Mouse (Mus musculus): ENCODE measurements around the gene Nradd. TPM values are rescaled to one million over a fixed set of nuclear protein-coding genes. Genes with fewer than 3 reads are reported as not detected.

The Nradd gene
- total RNA-seq (2015) (2.0 and 4.3 TPM in 2 replicates), total RNA-seq (2017) (1.9 and 2.2 TPM in 2 replicates)

DNA sequence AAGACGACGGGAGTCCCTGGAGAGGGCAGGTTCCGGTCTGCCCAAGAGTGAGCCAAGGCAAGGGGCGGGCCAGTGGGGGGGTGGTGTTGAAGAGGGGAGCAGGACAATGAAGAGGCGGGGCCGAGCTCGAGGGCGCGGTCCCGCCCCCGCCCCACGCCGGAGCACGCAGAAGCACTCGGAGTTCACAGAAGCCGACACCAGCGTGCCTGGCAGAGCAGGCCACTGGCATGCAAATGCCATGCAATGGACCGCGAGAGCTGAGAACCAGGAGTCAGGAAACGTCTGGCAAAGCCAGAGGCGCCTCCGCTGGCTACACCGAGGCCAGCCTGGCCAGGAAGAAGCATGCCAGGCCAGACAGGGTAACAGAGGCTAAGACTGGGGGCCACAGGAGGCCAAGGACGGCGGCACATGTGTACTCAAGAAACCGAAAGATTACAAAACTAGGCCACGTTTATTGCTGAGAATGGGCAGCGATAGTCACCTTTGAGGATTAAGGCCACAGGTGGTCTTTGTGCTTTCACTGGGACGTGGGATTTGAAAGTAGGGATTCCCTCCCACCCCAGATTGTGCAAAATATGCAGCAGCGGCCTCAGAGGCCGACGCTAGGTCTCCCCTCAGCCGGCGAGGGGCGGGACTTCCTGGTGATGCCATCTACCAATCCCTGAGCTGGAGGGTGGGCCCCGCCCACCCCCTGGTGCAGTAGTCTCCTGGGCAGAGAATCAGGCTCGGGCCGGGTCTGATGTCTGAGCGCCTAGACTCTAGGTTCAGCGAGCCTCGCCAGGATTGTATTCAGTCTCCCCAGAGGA lies at the start of gene Nradd:
TSS of gene Nradd (minus strand) at position 92 of the 806 bp plus-strand sequence.
- peak; percentile 78 for ATAC-seq (replicated peaks; ENCODE audit: poor library complexity)

DNA sequence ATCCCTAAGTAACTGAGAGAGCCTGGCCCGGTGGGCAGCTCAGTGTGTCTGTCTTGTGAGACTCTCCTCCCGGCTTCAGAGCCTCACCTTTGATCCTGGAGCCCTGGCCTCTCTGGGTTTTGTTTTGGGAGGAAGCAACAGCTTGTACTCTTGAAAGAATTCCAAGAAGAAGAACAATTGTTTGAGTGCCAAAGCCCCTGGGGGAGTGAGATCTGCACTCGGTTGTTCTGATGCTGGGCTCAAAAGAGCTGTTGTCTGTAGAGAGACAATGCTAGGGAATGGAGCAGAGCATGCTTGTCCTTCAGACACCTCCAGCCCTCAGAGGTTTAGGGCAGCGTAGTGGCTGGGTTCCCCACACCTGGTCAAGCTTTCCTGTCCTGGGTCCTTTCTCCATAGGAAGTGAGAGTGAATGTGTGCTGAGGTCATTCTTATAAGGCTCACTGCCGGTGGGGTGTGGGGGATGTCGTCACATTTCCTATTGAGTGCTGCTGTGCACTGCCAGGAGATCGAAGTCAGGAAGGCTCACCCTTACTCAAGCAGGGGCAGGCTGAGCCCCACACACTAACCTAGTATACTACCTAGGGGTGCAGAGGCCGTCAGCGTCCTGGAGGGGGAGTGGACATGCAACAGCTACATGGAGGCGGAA lies 49.0 kb upstream of the Nradd start:
- peak; percentile 8; the same call in 1 of the 2 replicates for ATAC-seq (replicated peaks; ENCODE audit: poor library complexity)

DNA sequence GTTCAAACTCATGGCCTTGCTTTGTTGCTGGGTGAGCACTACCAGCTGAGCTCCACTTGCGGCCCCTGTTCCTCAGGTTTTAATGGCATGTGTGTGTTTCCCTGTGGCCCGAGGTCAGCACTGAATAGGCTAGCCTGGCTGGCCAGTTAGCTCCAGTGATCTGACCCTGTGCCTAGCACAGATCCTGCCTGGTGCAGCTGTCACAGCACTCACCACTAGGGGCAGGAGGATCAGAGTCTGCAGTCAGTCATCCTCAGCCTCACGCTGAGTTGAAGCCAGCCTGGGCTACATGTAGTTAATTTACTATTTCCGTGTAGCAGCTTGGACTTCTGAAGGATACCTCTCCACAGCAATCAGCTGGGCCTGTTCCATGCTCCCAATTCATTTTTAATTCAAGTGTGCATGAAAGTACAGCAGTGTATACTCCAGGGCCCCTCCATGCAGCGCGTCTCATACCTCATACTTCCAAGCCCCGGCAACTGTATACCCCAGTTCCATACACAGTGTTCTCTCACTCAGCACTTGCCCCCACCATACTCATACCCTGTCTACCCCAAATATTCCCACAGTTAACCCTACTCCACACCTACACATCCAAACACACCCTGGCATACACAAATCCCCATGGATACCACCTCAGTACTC lies 48.3 kb upstream of the Nradd start:
- ATAC-seq (replicated peaks; ENCODE audit: poor library complexity), result peak; percentile 20; the same call in 1 of the 2 replicates

GRCm38 (mm10) chr9:110669785-110670184 lies 45.5 kb upstream of the Nradd start:
- 0 out of 2 replicates have a peak, but pooled peaks have one; percentile 10 for ATAC-seq (replicated peaks; ENCODE audit: poor library complexity)

DNA sequence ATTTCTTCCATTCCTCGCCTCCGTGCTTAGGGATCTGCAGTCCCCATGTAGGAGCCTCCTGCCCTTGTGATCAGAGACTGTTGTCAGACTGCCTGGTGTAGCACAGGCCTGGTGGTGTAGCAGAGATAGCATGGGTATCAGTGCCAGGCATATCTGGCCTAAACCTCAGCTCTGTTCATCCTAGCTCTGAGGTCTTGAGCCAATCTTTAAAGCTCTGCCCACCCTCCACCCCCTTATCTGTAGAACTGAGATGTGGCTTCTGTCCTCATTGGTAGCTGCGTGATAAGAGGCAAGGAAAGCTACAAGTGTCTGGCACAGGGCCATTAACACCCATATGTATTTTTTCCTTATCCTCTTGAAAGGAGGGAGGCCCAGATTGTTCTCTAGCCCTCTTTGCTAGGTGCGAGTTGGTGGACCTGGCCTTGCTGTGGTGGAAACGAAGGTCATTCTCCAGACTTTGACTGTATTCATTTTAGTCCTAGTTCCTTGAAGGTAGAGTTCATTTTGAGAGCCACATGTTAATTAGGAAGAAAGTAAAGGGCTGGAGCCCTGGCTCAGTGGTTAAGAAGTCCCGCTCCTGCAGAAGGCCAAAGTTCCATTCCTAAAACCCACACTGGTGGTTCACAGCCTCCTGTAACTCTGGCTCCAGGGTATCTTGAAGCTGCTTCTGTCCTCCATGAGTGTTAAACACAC lies 44.5 kb upstream of the Nradd start:
- peak; percentile 67 for ATAC-seq (replicated peaks; ENCODE audit: poor library complexity)

- ATAC-seq (replicated peaks; ENCODE audit: poor library complexity), result no peak
Measured at GRCm38 (mm10) chr9:110667219-110667836, 43.1 kb upstream of the Nradd start.

DNA sequence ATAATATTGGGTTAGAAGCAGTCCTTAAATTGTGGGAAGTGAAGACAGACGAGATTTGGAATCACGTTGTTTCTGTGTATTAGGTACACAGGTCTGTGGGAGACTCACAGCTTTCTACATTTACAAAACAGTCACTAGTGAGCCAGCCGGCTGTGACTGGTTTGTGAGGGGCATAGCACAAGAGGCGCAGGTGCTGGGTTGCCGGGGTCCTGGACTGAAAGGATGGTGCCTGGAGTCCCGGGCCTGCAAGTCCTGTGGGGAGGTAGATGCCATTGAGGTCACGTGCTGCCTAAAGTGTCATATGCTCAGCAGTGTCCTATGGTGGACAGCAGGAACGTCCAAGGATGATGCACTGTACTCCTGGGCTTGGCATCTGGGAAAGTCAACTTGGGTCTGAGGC lies 42.1 kb upstream of the Nradd start:
- no peak for ATAC-seq (replicated peaks; ENCODE audit: poor library complexity)

DNA sequence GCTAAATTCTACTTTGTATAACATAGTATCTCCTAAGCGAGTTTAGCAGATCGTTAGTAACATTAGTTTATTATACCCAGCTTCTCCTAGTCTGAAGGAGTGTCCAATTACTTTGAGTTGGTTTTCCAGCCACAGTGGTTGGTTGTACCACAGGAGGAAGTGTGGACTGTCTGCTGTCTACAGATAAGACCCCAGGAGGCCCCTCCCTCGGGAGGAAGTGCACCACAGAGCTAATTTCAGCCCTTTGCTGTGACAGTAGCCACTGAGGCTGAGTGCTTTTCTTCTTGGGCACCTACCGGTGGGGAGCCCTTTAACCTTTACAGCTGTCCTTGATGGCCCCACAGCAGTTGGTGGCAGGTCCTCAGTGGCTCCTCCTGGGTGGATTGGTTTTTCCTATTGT lies 41.7 kb upstream of the Nradd start:
- ATAC-seq (replicated peaks; ENCODE audit: poor library complexity), result peak; percentile 75

- ATAC-seq (replicated peaks; ENCODE audit: poor library complexity), result peak; percentile 40
Measured at GRCm38 (mm10) chr9:110662844-110663243, 38.6 kb upstream of the Nradd start.

- no peak for ATAC-seq (replicated peaks; ENCODE audit: poor library complexity)
Measured at GRCm38 (mm10) chr9:110660856-110661612, 36.8 kb upstream of the Nradd start.

- no peak for ATAC-seq (replicated peaks; ENCODE audit: poor library complexity)
Measured at GRCm38 (mm10) chr9:110660208-110660607, 36.0 kb upstream of the Nradd start.

- ATAC-seq (replicated peaks; ENCODE audit: poor library complexity), result no peak
Measured at GRCm38 (mm10) chr9:110659521-110659920, 35.3 kb upstream of the Nradd start.

DNA sequence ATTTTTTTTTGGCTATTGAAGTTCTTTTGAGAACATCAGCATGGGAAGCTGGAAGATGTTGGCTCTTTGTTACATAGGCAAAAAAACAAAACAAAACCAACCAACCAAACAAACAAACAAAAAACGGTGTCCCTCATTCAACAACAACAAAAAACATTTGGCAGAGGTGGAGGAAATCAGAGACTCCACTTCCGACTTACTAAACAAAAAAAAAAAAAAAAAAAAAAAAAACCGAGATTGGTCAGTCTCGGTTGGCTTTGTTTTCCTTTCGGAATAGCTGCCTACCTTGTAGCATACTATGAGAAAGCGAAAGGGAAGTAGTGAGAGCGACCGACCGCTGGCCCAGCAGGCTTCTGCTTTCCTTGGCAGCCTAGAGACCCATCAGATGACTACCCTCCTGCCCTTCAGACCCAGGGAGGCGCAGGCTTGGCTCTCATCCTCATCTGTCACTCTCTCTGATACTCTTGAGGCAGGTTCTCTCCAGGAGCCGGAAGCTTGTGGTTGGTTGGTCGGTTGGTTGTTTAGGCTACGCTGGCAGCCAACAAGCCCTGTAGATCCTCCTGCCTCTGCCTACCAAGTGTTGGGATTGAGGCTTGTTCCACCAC lies 33.3 kb upstream of the Nradd start:
- ATAC-seq (replicated peaks; ENCODE audit: poor library complexity), result peak; percentile 36

- ATAC-seq (replicated peaks; ENCODE audit: poor library complexity), result peak; percentile 63
Measured at GRCm38 (mm10) chr9:110656249-110657221, 32.3 kb upstream of the Nradd start, which contains the start of gene Ccdc12. Gene Ccdc12, plus strand, starts transcription at chr9:110656503.

- ATAC-seq (replicated peaks; ENCODE audit: poor library complexity), result no peak
Measured at GRCm38 (mm10) chr9:110655651-110656007, 31.4 kb upstream of the Nradd start.

DNA sequence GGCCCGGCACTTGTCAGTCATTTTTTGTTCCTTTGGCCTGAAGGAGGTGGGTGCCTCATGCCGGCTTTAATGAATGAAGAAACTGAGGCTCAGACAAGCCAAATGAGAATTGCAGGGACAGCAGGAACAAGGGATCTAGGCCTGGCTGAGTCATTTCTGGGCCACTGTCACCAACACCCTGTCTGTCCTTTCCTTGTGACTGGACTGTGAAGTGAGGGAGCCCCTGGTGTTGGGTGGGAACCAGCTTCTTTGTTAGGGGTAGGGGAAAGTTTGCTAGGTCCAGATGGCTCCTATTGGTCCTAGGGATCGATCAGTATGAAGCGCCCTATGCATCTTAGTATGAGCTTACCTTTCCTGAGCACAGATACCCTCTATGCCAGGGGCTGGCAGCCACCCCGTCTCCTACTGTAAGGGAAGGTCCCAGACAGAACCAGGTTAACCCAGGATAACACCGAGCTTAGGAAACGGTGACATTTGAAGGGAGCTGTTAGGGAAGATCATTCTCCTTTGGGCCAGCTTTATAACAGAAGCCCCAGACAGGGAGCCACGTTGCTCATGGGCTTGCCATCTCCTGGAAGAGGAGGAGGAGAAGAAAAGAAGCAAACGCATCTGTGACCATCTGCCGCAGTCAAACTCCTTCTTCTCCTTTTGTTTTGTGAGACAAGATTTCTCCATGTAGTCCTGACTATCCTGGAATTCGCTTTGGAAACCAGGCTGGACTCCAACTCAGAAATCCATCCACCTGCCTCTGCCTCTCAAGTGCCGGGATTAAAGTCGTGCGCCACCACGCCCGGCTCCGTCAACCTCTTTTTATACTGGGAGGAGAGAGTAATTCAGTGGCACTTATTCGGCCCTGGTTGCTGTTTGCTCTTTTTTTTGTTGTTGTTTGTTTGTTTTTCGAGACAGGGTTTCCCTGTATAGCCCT lies 30.7 kb upstream of the Nradd start:
- ATAC-seq (replicated peaks; ENCODE audit: poor library complexity), result no peak

Measured in megakaryocyte progenitor cell, adult 5-6 weeks (primary cell).